Mouse (Mus musculus) thymus, adult 2 months (tissue): ENCODE measurements around the gene Syt12.

ENCODE experiments used
- CTCF ChIP-seq: fragments of 200-500 bp; IDR thresholded peaks from 2 replicates; pipeline ENCODE4 v1.5.1; 2012; ENCODE audit warnings: mild to moderate bottlenecking, control low read depth, low read length, moderate library complexity, borderline replicate concordance; ENCODE audit not compliant: control insufficient read depth, poor library complexity, insufficient read depth; ENCODE audit errors: extremely low read depth
- POLR2A ChIP-seq: fragments of 200-500 bp; IDR thresholded peaks from 2 replicates; pipeline ENCODE4 v1.6.1; 2012; ENCODE audit warnings: mild to moderate bottlenecking, low read length, control low read depth, moderate library complexity; ENCODE audit not compliant: control insufficient read depth, poor library complexity, insufficient read depth; ENCODE audit errors: extremely low read depth

DNA sequence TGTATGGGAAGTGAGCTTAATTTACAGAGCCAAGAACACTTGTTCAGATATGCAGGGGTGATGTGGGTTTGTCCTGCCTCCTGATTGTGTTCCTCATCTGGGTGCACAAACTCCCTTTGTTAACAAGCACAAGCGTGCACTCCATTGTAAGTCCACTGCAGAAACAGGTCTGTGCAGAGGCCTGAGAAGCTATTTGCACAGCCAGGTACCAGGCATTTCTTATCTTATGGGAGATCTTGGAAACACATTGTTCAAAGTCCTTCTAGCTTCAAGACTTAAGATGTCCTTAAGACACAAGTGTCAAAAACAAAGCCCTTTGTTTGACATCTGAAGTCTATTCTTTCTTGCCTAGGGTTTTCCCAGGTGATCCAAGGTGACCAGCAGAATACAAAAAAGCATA is 27.6 kb upstream of the Syt12 start:
- TF ChIP-seq POLR2A (no peak), CTCF (no peak)
